Mouse (Mus musculus): ENCODE measurements around the gene Exoc2. TPM values are rescaled to one million over a fixed set of nuclear protein-coding genes. Genes with fewer than 3 reads are reported as not detected.

Exoc2 gene
- polyA plus RNA-seq, 1 experiment from 2014 or later, result 27.4 TPM

DNA sequence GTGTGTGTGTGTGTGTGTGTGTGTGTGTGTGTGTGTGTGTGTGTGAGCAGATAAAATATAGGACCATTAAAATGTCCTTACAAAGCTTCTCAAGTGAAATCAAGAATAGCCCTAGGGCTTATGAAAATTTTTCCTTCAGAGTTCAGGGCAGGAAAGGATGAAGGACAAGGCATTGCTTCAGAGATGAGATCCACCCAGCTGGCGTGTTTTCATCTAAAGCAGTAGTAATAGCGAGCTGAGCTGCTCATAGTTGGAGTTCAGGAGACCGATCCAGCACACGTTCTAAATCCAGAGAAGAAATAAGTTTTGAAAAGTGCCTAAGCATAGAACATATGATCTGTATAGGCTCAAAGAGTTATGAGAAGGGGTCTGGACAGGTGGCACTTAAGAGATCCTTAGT is 127.4 kb downstream of the Exoc2 start:
- Histone ChIP-seq H3K4me1 (no peaks in the 10 kb centered on the region), H3K9ac (no peak overlapping the region), H3K36me3 (peaks cover 8% of the 10 kb centered on the region; the same call in 1 of the 2 replicates), H3K27me3 (no peaks in the 10 kb centered on the region), H3K4me3 (replicated peaks) (no peak overlapping the region), H3K27ac (replicated peaks) (no peak overlapping the region), H3K9me3 (replicated peaks) (no peaks in the 10 kb centered on the region), H3K4me2 (replicated peaks) (no peak overlapping the region)
- 87% methylated on average over 4 of the region's 4 CpGs for WGBS
- no peak for ATAC-seq (ENCODE audit: insufficient number of reproducible peaks, low FRiP score, low TSS enrichment, low read depth)

- 91% methylated on average over 4 of the region's 4 CpGs for WGBS
- Histone ChIP-seq H3K4me3 (replicated peaks) (no peak overlapping the region), H3K9ac (no peak overlapping the region), H3K36me3 (peaks cover 8% of the 10 kb centered on the region; the same call in 1 of the 2 replicates), H3K9me3 (replicated peaks) (no peaks in the 10 kb centered on the region), H3K27me3 (no peaks in the 10 kb centered on the region), H3K4me1 (no peaks in the 10 kb centered on the region), H3K4me2 (replicated peaks) (no peak overlapping the region), H3K27ac (replicated peaks) (no peak overlapping the region)
- ATAC-seq (ENCODE audit: insufficient number of reproducible peaks, low FRiP score, low TSS enrichment, low read depth), result no peak
Observed at GRCm38 (mm10) chr13:30843049-30843448, 130.8 kb downstream of the Exoc2 start.

- 88% methylated on average over 2 of the region's 2 CpGs for WGBS
- Histone ChIP-seq H3K36me3 (peaks cover 8% of the 10 kb centered on the region; the same call in 1 of the 2 replicates), H3K9me3 (replicated peaks) (no peaks in the 10 kb centered on the region), H3K9ac (no peak overlapping the region), H3K4me1 (no peaks in the 10 kb centered on the region), H3K4me3 (replicated peaks) (no peak overlapping the region), H3K27me3 (no peaks in the 10 kb centered on the region), H3K27ac (replicated peaks) (no peak overlapping the region), H3K4me2 (replicated peaks) (no peak overlapping the region)
- no peak for ATAC-seq (ENCODE audit: insufficient number of reproducible peaks, low FRiP score, low TSS enrichment, low read depth)
Observed at GRCm38 (mm10) chr13:30841843-30842242, 132.1 kb downstream of the Exoc2 start.

GRCm38 (mm10) chr13:30841306-30841705 is 132.6 kb downstream of the Exoc2 start:
- no peak overlapping the region for H3K27ac ChIP-seq (replicated peaks)
- H3K4me1 ChIP-seq, result no peaks in the 10 kb centered on the region
- no peak overlapping the region for H3K4me3 ChIP-seq (replicated peaks)
- no peaks in the 10 kb centered on the region for H3K27me3 ChIP-seq
- no peaks in the 10 kb centered on the region for H3K9me3 ChIP-seq (replicated peaks)
- no peak overlapping the region for H3K9ac ChIP-seq
- peaks cover 8% of the 10 kb centered on the region; the same call in 1 of the 2 replicates for H3K36me3 ChIP-seq
- WGBS, result 62% methylated on average over 4 of the region's 4 CpGs
- no peak for ATAC-seq (ENCODE audit: insufficient number of reproducible peaks, low FRiP score, low TSS enrichment, low read depth)
- no peak overlapping the region for H3K4me2 ChIP-seq (replicated peaks)

GRCm38 (mm10) chr13:30840700-30841099 is 133.2 kb downstream of the Exoc2 start:
- no peaks in the 10 kb centered on the region for H3K9me3 ChIP-seq (replicated peaks)
- H3K4me2 ChIP-seq (replicated peaks), result no peak overlapping the region
- no peaks in the 10 kb centered on the region for H3K4me1 ChIP-seq
- no peaks in the 10 kb centered on the region for H3K27me3 ChIP-seq
- no peak for ATAC-seq (ENCODE audit: insufficient number of reproducible peaks, low FRiP score, low TSS enrichment, low read depth)
- H3K27ac ChIP-seq (replicated peaks), result no peak overlapping the region
- no peak overlapping the region for H3K9ac ChIP-seq
- no peak overlapping the region for H3K4me3 ChIP-seq (replicated peaks)
- peaks cover 8% of the 10 kb centered on the region; the same call in 1 of the 2 replicates for H3K36me3 ChIP-seq
- 87% methylated on average over 3 of the region's 3 CpGs for WGBS

- Histone ChIP-seq H3K4me2 (replicated peaks) (no peak overlapping the region), H3K4me3 (replicated peaks) (no peak overlapping the region), H3K9ac (no peak overlapping the region), H3K4me1 (no peaks in the 10 kb centered on the region), H3K27ac (replicated peaks) (no peak overlapping the region), H3K9me3 (replicated peaks) (no peaks in the 10 kb centered on the region), H3K36me3 (no peaks in the 10 kb centered on the region), H3K27me3 (no peaks in the 10 kb centered on the region)
- no peak for ATAC-seq (ENCODE audit: insufficient number of reproducible peaks, low FRiP score, low TSS enrichment, low read depth)
- WGBS, result 72% methylated on average over 1 of the region's 1 CpGs
Observed at GRCm38 (mm10) chr13:30836342-30836741, 137.6 kb downstream of the Exoc2 start.

GRCm38 (mm10) chr13:30834859-30835258 is 139.0 kb downstream of the Exoc2 start:
- WGBS, result 82% methylated on average over 9 of the region's 9 CpGs
- Histone ChIP-seq H3K4me3 (replicated peaks) (no peak overlapping the region), H3K9me3 (replicated peaks) (no peaks in the 10 kb centered on the region), H3K4me1 (no peaks in the 10 kb centered on the region), H3K36me3 (no peaks in the 10 kb centered on the region), H3K9ac (no peak overlapping the region), H3K4me2 (replicated peaks) (no peak overlapping the region), H3K27ac (replicated peaks) (no peak overlapping the region), H3K27me3 (no peaks in the 10 kb centered on the region)
- ATAC-seq (ENCODE audit: insufficient number of reproducible peaks, low FRiP score, low TSS enrichment, low read depth), result no peak

GRCm38 (mm10) chr13:30834349-30834748 is 139.5 kb downstream of the Exoc2 start:
- ATAC-seq (ENCODE audit: insufficient number of reproducible peaks, low FRiP score, low TSS enrichment, low read depth), result no peak
- no peaks in the 10 kb centered on the region for H3K9me3 ChIP-seq (replicated peaks)
- H3K27ac ChIP-seq (replicated peaks), result no peak overlapping the region
- WGBS, result 80% methylated on average over 6 of the region's 6 CpGs
- no peaks in the 10 kb centered on the region for H3K36me3 ChIP-seq
- no peak overlapping the region for H3K9ac ChIP-seq
- no peak overlapping the region for H3K4me3 ChIP-seq (replicated peaks)
- no peaks in the 10 kb centered on the region for H3K4me1 ChIP-seq
- no peak overlapping the region for H3K4me2 ChIP-seq (replicated peaks)
- no peaks in the 10 kb centered on the region for H3K27me3 ChIP-seq

DNA sequence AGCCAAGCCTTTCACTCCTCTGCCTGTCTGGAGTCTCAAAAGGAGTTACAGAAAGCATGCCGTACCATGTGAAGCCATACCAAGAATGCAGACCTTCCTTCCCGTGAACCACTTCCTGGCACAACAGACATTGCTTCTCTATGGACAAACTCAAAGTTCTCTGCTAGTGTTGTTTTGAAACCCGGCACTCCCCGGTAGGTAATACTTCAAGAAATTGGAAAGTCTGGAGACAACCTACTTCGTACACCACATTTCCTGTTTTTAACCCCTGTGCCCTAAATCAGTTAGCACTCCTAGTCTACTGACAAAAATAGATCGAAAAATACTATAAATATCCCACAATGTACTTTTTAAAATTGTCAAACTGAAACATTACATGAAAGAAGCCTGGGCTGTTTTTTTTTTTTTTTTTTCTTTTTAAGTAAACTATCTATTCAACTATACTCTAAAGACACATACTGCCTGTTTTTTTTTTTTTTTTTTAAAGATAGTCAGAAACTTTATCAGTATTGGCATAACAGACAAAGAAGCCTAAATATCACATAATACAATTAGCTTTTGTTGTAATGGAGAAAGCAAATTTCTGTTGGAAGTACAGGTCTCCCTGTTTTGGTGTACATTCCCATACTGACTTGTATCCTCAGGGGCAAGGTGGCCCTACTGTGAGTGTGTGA is 140.3 kb downstream of the Exoc2 start:
- H3K4me1 ChIP-seq, result no peaks in the 10 kb centered on the region
- H3K4me2 ChIP-seq (replicated peaks), result no peak overlapping the region
- H3K36me3 ChIP-seq, result no peaks in the 10 kb centered on the region
- no peak overlapping the region for H3K9ac ChIP-seq
- 70% methylated on average over 6 of the region's 6 CpGs for WGBS
- H3K27me3 ChIP-seq, result no peaks in the 10 kb centered on the region
- H3K27ac ChIP-seq (replicated peaks), result no peak overlapping the region
- no peak for ATAC-seq (ENCODE audit: insufficient number of reproducible peaks, low FRiP score, low TSS enrichment, low read depth)
- no peaks in the 10 kb centered on the region for H3K9me3 ChIP-seq (replicated peaks)
- H3K4me3 ChIP-seq (replicated peaks), result no peak overlapping the region

- Histone ChIP-seq H3K9ac (no peak overlapping the region), H3K27ac (replicated peaks) (no peak overlapping the region), H3K36me3 (no peaks in the 10 kb centered on the region), H3K9me3 (replicated peaks) (no peaks in the 10 kb centered on the region), H3K27me3 (no peaks in the 10 kb centered on the region), H3K4me1 (no peaks in the 10 kb centered on the region), H3K4me3 (replicated peaks) (no peak overlapping the region), H3K4me2 (replicated peaks) (no peak overlapping the region)
- no peak for ATAC-seq (ENCODE audit: insufficient number of reproducible peaks, low FRiP score, low TSS enrichment, low read depth)
- 74% methylated on average over 6 of the region's 6 CpGs for WGBS
Observed at GRCm38 (mm10) chr13:30831369-30831768, 142.5 kb downstream of the Exoc2 start.

DNA sequence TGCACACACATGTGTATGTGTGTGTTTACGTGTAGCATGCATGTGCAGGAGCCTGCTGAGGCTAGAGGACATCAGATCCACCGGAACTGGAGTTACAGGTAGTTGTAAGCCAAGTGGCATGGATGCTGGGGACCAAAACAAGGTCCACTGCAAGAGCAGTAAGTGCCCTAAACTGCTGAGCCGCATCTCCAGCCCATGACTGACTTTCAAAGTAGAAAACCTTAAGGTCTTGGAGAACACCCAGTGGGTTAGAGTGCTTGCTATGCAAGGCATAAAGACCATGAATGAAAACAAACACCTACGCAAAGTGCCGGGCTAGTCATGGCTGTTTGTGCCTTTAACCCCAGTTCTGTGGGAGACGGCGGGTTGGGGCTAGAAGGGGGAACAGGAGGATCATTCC is 147.4 kb downstream of the Exoc2 start:
- H3K4me1 ChIP-seq, result no peaks in the 10 kb centered on the region
- H3K36me3 ChIP-seq, result peaks cover 7% of the 10 kb centered on the region
- no peak for ATAC-seq (ENCODE audit: insufficient number of reproducible peaks, low FRiP score, low TSS enrichment, low read depth)
- H3K27me3 ChIP-seq, result no peaks in the 10 kb centered on the region
- H3K9me3 ChIP-seq (replicated peaks), result no peaks in the 10 kb centered on the region
- no peak overlapping the region for H3K9ac ChIP-seq
- H3K4me3 ChIP-seq (replicated peaks), result no peak overlapping the region
- 86% methylated on average over 7 of the region's 7 CpGs for WGBS
- H3K4me2 ChIP-seq (replicated peaks), result no peak overlapping the region
- H3K27ac ChIP-seq (replicated peaks), result no peak overlapping the region

DNA sequence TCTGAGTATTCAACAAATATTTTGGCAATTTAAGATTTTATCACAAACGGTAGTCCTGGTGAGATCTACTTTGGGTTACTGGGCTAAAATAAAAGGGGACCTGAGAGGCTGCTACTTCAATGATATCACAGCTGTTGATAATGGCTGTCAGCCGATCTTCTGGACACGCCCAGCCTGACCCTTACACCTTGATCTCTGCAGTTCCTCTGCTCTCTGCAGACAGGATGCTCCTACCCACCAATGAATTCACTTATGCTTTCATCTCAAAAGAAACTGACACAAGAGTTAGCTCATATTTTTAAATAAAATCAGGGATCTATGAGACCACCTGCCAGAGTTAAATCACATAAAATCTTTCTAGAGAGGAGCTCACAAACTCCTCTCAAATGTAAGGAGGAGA is 149.0 kb downstream of the Exoc2 start:
- ATAC-seq (ENCODE audit: insufficient number of reproducible peaks, low FRiP score, low TSS enrichment, low read depth), result no peak
- Histone ChIP-seq H3K4me3 (replicated peaks) (no peak overlapping the region), H3K27ac (replicated peaks) (no peak overlapping the region), H3K36me3 (peaks cover 10% of the 10 kb centered on the region), H3K9me3 (replicated peaks) (no peaks in the 10 kb centered on the region), H3K27me3 (no peaks in the 10 kb centered on the region), H3K4me2 (replicated peaks) (no peak overlapping the region), H3K9ac (no peak overlapping the region), H3K4me1 (no peaks in the 10 kb centered on the region)
- 75% methylated on average over 3 of the region's 3 CpGs for WGBS
